Mouse (Mus musculus) midbrain, embryonic 16.5 days (tissue): ENCODE data around the gene Wnt3a. TPM values are rescaled to one million over a fixed set of nuclear protein-coding genes. Genes with fewer than 3 reads are reported as not detected.

ENCODE experiments used
- ATAC-seq: fragments of 200-750 bp; cut with Nextera tagmentation; 2 replicates; pipeline ENCODE4 v1.8.0; 2017; ENCODE audit warnings: moderate TSS enrichment
- H3K27ac ChIP-seq: fragments of 300-500 bp; sonication (generic); 2 replicates; pipeline ENCODE4 v1.5.1; 2014; ENCODE audit warnings: mild to moderate bottlenecking, low read length, mixed read lengths
- H3K27me3 ChIP-seq: fragments of 300-500 bp; sonication (generic); 2 replicates; pipeline ENCODE4 v1.6.1; 2014; ENCODE audit warnings: low read depth, low read length, mixed read lengths; ENCODE audit not compliant: control insufficient read depth, insufficient read depth
- H3K36me3 ChIP-seq: fragments of 300-500 bp; sonication (generic); 2 replicates; pipeline ENCODE4 v1.6.1; 2014; ENCODE audit warnings: mild to moderate bottlenecking, low read length, moderate library complexity, mixed read lengths; ENCODE audit not compliant: control insufficient read depth, insufficient read depth
- H3K4me1 ChIP-seq: fragments of 300-500 bp; sonication (generic); 2 replicates; pipeline ENCODE4 v1.6.1; 2014; ENCODE audit warnings: mild to moderate bottlenecking, low read length, mixed read lengths; ENCODE audit not compliant: control insufficient read depth, insufficient read depth
- H3K4me2 ChIP-seq: fragments of 300-500 bp; sonication (generic); 2 replicates; pipeline ENCODE4 v1.6.1; 2014; ENCODE audit warnings: mild to moderate bottlenecking, low read length, mixed read lengths
- H3K4me3 ChIP-seq: fragments of 300-500 bp; sonication (generic); 2 replicates; pipeline ENCODE4 v1.5.1; 2014; ENCODE audit warnings: low read depth, mild to moderate bottlenecking, low read length, moderate library complexity, mixed read lengths
- H3K9ac ChIP-seq: fragments of 300-500 bp; sonication (generic); 2 replicates; pipeline ENCODE4 v1.6.1; 2014; ENCODE audit warnings: low read depth, low read length, mixed read lengths
- H3K9me3 ChIP-seq: fragments of 300-500 bp; sonication (generic); replicated peaks from 2 replicates; pipeline ENCODE4 v1.6.1; 2014; ENCODE audit warnings: mild to moderate bottlenecking, low read length, mixed read lengths; ENCODE audit not compliant: control insufficient read depth, poor library complexity, severe bottlenecking
- WGBS: fragments of 180-500 bp; shearing (Covaris S2); extraction: QIAGEN DNeasy Blood & Tissue Kit; methylation state at CpG from one replicate; pipeline ENCODE4 v1.1.7; 2014; 5-methylcytosine and 5-hydroxymethylcytosine counted together
- polyA plus RNA-seq: library from polyadenylated mRNA; unstranded; fragments of >200 nt; fragmentation: Nextera tagmentation; extraction: Ambion mirVana; gene quantifications from 2 replicates; pipeline ENCODE4 v1.2.1, GENCODE M21; 2015

Gene Wnt3a
- polyA plus RNA-seq, 1 experiment from 2014 or later: 0.21 TPM

- 17% methylated on average over 8 of the region's 8 CpGs for WGBS
- no peak overlapping the region for H3K9ac ChIP-seq
- H3K4me3 ChIP-seq: no peak overlapping the region
- 0 out of 2 replicates have a peak overlapping the region, but pooled peaks have one; percentile 5 for H3K4me2 ChIP-seq
- H3K4me1 ChIP-seq: peaks cover 26% of the 10 kb centered on the region
- ATAC-seq: no peak
- H3K27ac ChIP-seq: no peak overlapping the region
- peaks cover 61% of the 10 kb centered on the region for H3K27me3 ChIP-seq
- H3K36me3 ChIP-seq: no peaks in the 10 kb centered on the region
- H3K9me3 ChIP-seq: no peaks in the 10 kb centered on the region
These were observed 19.4 kb upstream of the Wnt3a start for GRCm38 (mm10) chr11:59309976-59310375.

- WGBS: 7% methylated on average over 10 of the region's 12 CpGs
- H3K9ac ChIP-seq: no peak overlapping the region
- no peak overlapping the region for H3K27ac ChIP-seq
- no peak for ATAC-seq
- H3K4me2 ChIP-seq: no peak overlapping the region
- H3K9me3 ChIP-seq: no peaks in the 10 kb centered on the region
- H3K4me3 ChIP-seq: no peak overlapping the region
- H3K36me3 ChIP-seq: no peaks in the 10 kb centered on the region
- peaks cover 69% of the 10 kb centered on the region for H3K27me3 ChIP-seq
- peaks cover 26% of the 10 kb centered on the region for H3K4me1 ChIP-seq
These were observed 18.7 kb upstream of the Wnt3a start for GRCm38 (mm10) chr11:59309106-59309805.

GRCm38 (mm10) chr11:59308625-59309024 is 18.1 kb upstream of the Wnt3a start:
- H3K27me3 ChIP-seq: peaks cover 75% of the 10 kb centered on the region
- 39% methylated on average over 6 of the region's 6 CpGs for WGBS
- H3K27ac ChIP-seq: 0 out of 2 replicates have a peak overlapping the region, but pooled peaks have one; percentile 17
- H3K9ac ChIP-seq: no peak overlapping the region
- H3K36me3 ChIP-seq: no peaks in the 10 kb centered on the region
- no peak overlapping the region for H3K4me3 ChIP-seq
- ATAC-seq: no peak
- H3K4me2 ChIP-seq: peak overlapping the region; percentile 9
- H3K4me1 ChIP-seq: peaks cover 26% of the 10 kb centered on the region
- H3K9me3 ChIP-seq: no peaks in the 10 kb centered on the region

DNA sequence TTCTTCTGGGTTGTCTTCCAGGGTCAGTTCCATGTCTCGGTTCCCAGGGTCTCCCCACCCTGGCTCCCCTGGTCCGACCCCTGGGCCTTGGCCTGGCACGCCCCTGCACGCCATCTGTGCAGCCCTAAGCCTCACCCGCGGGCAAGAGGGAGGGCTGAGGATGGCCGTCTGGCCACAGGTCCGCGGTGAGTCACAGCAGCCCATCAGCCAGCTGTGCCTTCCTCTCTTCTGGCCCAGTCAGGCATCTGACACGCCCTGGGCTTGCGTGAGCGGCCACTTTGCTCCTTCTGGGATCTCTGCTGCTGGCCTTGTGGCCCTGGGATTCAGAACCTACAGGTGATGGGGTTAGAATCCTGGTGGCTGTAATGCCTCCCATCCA is 17.6 kb upstream of the Wnt3a start:
- Histone ChIP-seq H3K9ac (peak overlapping the region; percentile 45), H3K4me2 (peak overlapping the region; percentile 87), H3K4me1 (peaks cover 26% of the 10 kb centered on the region), H3K36me3 (no peaks in the 10 kb centered on the region), H3K9me3 (no peaks in the 10 kb centered on the region), H3K27me3 (peaks cover 79% of the 10 kb centered on the region), H3K4me3 (peak overlapping the region; percentile 62), H3K27ac (no peak overlapping the region)
- no peak for ATAC-seq
- WGBS: 13% methylated on average over 12 of the region's 12 CpGs

- under 1% methylated on average over 45 of the region's 45 CpGs for WGBS
- H3K36me3 ChIP-seq: no peaks in the 10 kb centered on the region
- H3K9me3 ChIP-seq: no peaks in the 10 kb centered on the region
- H3K27me3 ChIP-seq: peaks cover 77% of the 10 kb centered on the region
- peak overlapping the region; percentile 87 for H3K4me2 ChIP-seq
- peaks cover 26% of the 10 kb centered on the region for H3K4me1 ChIP-seq
- peak overlapping the region; percentile 62 for H3K4me3 ChIP-seq
- H3K9ac ChIP-seq: no peak overlapping the region; the same call in 1 of the 2 replicates
- ATAC-seq: peak; percentile 64
- no peak overlapping the region for H3K27ac ChIP-seq
These were observed 17.0 kb upstream of the Wnt3a start for GRCm38 (mm10) chr11:59307422-59308163.

- peak; percentile 33; the same call in 1 of the 2 replicates for ATAC-seq
- peak within 1 kb of the TSS; percentile 75 for H3K9ac ChIP-seq
- no peak within 1 kb of the TSS for H3K27ac ChIP-seq
- no peaks in the 10 kb centered on the region for H3K36me3 ChIP-seq
- H3K9me3 ChIP-seq: no peaks in the 10 kb centered on the region
- peak within 1 kb of the TSS; percentile 62 for H3K4me3 ChIP-seq
- peaks cover 72% of the 10 kb centered on the region for H3K27me3 ChIP-seq
- peak within 1 kb of the TSS; percentile 87 for H3K4me2 ChIP-seq
- WGBS: under 1% methylated on average over 78 of the region's 128 CpGs
- H3K4me1 ChIP-seq: peaks cover 26% of the 10 kb centered on the region
These were observed 16.2 kb upstream of the Wnt3a start, which contains the start of gene Wnt9a for GRCm38 (mm10) chr11:59306461-59307421. Gene Wnt9a (plus strand): TSS chr11:59306928.

GRCm38 (mm10) chr11:59305821-59306215 is 15.3 kb upstream of the Wnt3a start:
- no peak overlapping the region; the same call in 1 of the 2 replicates for H3K4me2 ChIP-seq
- peaks cover 26% of the 10 kb centered on the region for H3K4me1 ChIP-seq
- no peak for ATAC-seq
- peaks cover 67% of the 10 kb centered on the region for H3K27me3 ChIP-seq
- no peaks in the 10 kb centered on the region for H3K9me3 ChIP-seq
- H3K9ac ChIP-seq: no peak overlapping the region
- no peak overlapping the region for H3K27ac ChIP-seq
- 5% methylated on average over 10 of the region's 10 CpGs for WGBS
- H3K4me3 ChIP-seq: no peak overlapping the region
- H3K36me3 ChIP-seq: no peaks in the 10 kb centered on the region

GRCm38 (mm10) chr11:59305008-59305820 is 14.7 kb upstream of the Wnt3a start:
- WGBS: 45% methylated on average over 22 of the region's 22 CpGs
- no peak for ATAC-seq

More at GRCm38 (mm10) chr11:59305008-59305820, 14.7 kb upstream of the Wnt3a start:
- peaks cover 26% of the 10 kb centered on the region for H3K4me1 ChIP-seq
- no peak overlapping the region for H3K27ac ChIP-seq
- peaks cover 67% of the 10 kb centered on the region for H3K27me3 ChIP-seq
- no peak overlapping the region for H3K9ac ChIP-seq
- no peak overlapping the region for H3K4me2 ChIP-seq
- H3K9me3 ChIP-seq: no peaks in the 10 kb centered on the region
- H3K4me3 ChIP-seq: no peak overlapping the region
- H3K36me3 ChIP-seq: no peaks in the 10 kb centered on the region
